Mouse (Mus musculus) layer of hippocampus, adult 9-11 months (tissue): ENCODE data around the gene Ran.
"Not testable (repeated sequence)": the region's sequence is repeated elsewhere in the genome, so short reads cannot be mapped to it uniquely, and the experiment has no call there.

Source experiments
- DNase-seq: peaks from one replicate; pipeline ENCODE4 v3.0.0; 2022

The Ran gene

GRCm38 (mm10) chr5:129019497-129020299 lies at the start of gene Ran:
Gene Ran, plus strand, starts transcription at chr5:129020069.
- DNase-seq: peak; percentile 95

DNA sequence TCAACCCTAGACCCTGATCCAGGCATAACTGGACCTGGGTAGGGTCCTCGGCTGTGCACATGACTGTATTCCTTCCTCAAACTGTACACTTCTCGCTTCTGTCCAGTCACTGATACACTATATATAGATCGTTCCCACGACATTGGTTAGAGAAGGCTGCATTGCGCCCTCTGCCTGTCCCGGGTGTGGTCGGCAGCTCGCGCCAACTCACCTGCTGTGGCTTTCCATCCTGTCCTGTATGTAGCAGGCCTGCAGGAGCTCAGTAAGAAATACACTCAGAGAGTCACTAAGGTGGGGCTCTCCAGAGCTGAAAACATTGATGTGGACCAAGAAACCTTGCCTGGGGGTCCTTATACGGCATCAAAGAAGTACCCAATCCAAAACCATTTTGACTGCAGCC lies 49.0 kb upstream of the Ran start:
- no peak for DNase-seq

DNA sequence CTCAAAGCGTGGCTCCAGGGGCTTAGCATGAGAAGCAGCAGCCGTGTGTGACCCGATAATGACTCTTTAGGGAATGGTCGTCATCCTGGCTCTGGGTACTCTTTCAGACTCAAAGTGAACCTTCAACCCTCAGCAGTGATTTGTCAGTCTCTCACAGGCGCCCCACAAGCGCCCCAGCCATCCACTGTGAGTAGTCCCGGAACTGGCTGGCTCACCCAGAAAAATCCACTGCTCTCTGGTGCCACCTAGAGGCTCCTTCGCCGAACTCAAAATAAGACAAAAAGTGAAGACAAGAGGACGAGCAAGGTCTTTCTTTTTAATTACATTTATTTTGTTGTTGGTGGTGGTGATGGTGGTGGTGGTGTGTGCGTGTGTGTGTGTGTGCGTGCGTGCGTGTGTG lies 48.6 kb upstream of the Ran start:
- DNase-seq: peak; percentile 41

DNA sequence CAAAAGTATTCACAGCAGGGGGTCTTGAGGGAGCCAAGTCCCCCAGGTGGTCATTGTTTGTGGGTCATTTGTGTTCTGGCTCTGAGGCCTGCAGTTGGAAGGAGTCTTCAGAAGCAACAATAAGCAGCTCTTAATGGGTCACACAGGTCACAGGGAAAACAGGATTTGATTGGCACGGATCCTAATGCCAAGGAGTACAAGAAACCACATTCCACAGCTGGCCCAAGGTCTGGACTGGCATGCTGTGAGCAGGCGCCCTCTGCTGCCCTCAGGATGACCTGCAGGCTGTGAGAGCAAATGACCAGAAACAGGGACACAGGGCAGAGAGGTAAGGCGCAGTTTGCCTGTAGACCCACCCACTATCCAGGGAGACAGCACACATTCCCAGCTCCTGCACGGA lies 43.6 kb upstream of the Ran start:
- DNase-seq: no peak

- DNase-seq: not testable (repeated sequence)
Measured at GRCm38 (mm10) chr5:128977466-128977865, 42.4 kb upstream of the Ran start.

GRCm38 (mm10) chr5:128978957-128979356 lies 40.9 kb upstream of the Ran start:
- no peak for DNase-seq

GRCm38 (mm10) chr5:128980857-128981256 lies 39.0 kb upstream of the Ran start:
- DNase-seq: no peak

GRCm38 (mm10) chr5:128981607-128982006 lies 38.3 kb upstream of the Ran start:
- DNase-seq: no peak

DNA sequence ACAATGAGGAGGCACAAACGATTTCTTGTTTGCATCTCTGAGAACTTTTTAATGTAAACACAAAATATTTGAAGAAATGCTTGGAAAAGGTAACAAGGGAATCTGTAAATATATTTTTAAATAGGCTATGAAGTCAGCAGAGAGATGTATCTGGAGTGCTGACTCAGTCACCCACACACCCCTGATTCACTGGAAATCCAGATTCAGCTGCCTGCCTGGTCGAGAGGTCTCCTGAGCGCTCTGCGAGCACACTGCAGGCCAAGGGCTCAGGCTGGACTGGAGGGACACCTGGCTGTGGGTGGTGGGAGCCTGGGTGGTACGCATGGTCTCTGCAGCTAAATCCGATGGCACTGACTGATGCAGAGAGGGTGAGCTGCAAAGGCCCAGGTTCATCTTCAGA lies 35.3 kb upstream of the Ran start:
- DNase-seq: no peak

- no peak for DNase-seq
Measured at GRCm38 (mm10) chr5:128985946-128986345, 33.9 kb upstream of the Ran start.

DNA sequence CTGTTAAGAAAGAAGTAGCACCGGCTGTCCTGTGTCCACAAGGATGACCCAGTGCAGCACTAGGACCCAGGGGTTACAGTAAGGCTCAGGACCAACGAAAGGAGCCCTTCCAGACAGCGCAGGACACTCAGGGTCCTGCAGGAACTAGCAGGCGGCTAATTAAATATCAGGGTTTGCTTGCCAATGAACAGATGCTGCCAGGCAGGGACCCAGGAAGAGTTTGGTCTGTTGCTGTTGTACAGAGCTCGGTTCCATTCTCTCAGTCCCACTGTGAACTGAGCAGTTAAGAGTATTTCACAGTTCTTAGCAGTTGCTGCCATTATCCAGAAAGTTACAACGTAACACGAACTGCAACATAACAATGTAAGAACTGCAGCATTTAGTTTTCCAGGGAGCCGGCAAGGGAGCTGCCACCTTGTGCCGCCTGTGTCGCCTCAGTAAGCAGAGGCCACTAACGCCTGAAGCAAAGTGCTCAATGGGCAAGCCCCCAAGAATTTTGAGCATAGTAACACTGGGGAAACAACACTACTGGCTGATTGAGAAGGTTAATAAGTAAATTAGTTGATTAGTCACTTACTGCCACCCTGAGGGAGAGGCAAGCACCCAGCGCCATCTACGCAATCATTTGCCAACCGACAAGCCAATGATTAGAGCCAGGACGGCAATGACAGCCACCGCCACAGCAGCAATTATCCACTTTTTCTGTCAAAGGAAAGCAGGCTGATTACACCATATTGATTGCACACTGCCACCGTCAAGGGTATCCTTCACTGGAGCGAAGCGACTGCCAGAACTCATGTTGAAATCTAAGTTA lies 32.5 kb upstream of the Ran start:
- no peak for DNase-seq

DNA sequence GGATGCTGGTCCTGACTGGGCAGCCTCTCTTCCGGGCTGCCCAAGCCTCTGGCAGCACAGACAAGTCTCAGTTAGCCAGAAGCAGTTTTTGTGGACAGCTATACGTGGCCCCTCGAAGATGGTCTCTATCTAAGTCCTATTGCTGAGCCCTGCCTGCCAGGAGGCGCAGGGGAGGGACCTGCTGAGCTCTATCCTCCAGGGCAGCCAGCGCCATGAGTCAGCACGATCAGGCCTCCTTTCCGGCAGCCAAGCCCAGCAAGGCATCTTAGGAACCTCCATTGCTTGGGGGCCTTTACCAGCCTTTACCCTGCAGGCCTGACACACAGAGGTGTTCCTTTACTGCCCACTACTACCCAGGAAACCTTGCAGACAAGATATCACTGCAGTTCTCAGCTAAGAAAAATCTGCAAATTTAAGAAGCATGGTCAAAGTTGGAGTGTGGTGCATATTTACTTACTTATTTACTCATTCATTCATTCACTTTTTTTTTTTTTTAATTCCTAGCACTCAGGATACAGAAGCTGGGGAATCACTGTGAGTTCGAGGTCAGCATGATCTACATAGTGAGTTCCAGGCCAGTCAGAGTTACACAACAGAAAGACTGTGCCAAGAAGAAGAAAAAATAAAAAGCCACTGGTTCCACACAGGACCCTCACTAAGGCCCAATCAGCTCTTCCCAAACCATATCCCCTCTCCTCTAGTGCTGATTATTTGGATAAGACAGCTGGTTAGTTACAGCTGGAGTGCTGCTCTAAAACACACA lies 19.0 kb upstream of the Ran start:
- no peak for DNase-seq

GRCm38 (mm10) chr5:129002571-129003011 lies 17.3 kb upstream of the Ran start:
- no peak for DNase-seq

GRCm38 (mm10) chr5:129005416-129005815 lies 14.5 kb upstream of the Ran start:
- DNase-seq: peak; percentile 63

DNA sequence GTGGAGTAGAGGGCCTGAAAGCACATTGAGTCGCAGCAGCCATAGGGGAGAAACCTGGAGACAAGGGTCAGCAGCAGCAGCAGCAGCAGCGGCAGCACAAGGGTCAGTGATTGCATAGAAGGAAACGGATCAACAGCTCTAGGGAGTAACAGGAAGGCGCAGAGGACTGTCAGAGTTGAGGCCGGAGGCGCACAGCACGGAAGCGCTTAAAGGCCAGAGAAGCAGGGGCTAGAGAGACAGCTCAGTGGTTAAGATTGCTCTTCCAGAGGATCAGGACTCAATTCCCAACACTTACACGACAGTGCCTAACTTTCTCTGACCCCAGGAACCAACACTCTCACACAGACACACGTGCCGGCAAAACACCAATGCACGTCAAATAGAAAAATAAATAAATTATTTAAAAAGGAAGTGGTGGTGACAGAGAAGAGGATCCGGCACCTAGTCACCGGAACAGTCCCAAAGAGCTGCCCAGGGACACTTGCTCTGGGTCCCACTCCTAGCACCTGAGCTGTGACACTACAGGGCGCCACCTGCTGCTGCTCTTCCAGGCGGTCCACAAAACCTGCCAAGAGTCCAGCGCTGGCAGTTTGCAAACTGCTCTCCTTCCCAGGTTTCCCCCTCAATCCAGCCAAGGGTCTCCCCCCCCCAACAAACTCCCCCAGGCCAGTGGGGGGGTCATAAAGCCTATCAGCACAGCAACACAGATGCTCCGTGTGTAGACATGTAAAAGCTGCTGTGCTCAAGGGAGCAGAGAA lies 13.7 kb upstream of the Ran start:
- DNase-seq: no peak

DNA sequence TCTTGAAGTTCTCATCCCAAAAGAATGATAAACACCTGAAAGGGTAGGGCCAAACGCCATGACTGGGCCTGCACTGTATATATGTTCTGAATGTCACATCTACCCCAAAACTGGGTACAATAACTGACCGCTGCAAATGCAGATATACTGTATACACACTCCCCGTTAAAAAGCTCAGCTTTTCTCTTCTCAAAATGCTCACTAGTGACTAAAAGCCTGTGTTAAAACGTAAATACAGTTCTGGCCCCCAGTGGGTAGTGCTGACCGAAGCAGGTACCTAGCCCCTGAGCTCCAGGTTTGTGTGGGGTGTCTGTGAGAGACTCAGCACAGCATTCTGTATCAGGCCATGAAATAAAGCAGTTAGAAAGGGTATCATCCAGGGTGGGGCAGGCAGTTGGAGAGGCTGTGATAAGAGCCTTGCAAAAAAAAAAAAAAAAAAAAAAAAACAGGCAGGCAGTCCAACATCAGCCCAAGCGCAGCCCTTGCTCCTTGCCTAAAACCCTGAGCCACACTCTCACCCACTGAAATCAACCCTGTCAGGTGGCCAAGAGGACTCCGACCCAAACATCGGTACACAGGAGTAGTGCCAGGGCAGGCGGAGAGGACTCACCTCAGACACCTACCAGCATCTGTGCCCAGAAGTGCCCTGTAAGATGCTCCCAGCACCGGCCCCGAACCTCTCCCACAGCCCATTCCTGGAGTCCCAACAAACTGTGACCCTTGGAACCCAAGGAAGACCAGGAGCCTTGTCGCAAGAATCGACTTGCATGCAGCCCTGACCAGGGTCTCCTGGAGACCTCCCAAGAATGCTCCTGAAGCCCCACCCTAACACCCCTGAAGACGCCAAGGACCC lies 12.5 kb upstream of the Ran start:
- DNase-seq: no peak

DNA sequence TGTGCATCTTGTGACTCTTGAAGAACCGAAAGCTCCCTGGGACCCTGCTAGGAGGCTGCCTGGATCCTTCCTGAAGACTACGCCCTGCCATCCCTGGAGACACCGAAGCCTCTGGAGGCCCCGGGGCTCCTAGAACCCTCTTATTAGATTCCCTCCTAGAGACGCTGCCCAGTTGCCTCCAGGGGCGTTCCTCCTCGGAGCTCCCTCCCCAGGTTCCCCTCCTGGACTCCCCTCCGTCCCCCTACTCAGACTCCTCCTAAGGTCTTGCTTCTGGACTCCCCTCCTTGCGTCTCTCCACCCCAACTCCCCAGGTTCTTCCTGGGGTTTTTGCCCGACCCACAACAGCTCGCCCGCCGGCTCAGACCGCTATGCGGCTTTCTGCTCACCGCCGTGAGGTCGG lies 11.9 kb upstream of the Ran start:
- no peak for DNase-seq

GRCm38 (mm10) chr5:129008412-129008826 lies 11.4 kb upstream of the Ran start, which contains the start of gene Stx2:
Gene Stx2, minus strand, starts transcription at chr5:129008574.
- DNase-seq: peak; percentile 92

DNA sequence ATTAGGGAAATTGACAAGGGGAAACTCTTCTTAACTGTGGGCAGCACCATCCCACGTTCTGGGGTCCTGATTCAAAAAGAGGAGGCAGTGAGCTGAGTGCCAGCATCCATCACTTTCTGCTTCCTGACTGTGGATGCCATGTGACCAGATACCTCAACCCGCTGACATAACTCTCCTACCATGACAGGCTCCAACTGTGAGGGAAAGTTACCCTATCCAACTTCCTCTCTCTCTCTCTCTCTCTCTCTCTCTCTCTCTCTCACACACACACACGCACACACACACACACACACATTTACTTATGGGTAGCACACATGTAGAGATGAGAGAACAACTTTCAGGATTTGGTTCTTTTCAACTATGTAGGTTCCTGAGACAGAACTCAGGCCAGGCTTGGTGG lies 10.3 kb upstream of the Ran start:
- no peak for DNase-seq

DNA sequence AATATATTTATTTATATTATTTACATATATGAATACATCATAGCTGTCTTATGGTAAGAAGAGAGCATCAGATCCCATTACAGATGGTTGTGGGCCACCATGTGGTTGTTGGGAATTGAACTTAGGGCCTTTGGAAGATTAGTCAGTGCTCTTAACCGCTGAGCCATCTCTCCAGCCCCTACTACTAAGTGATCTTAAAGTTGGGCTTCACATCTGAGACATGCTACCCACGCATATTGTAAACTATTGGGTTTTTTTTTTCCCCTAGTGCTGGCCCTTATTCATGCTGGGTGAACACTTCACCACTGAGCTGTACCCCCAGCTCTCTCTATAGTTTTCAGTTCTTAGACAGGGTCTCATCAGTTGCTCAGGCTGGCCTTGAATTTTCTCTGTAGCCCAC lies 8.9 kb upstream of the Ran start:
- no peak for DNase-seq

DNA sequence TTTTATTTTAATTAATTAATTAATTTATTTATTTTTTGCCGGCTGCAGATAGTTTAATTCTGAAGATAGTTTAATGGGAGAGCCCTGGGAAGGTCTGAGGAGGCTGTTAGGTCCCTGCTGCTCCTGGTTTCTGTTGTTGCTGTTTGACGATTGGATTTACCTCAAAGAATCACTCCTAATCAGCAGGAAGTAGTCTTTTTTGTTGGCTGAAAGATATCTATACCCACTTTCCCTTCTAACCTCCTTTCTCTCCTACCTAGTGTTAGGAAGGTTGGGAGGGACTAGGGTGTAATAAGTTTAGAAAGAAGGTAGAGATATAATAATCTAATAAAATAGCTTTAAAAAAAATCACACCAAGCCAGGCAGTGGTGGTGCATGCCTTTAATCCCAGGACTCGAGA lies 4.8 kb upstream of the Ran start:
- no peak for DNase-seq

DNA sequence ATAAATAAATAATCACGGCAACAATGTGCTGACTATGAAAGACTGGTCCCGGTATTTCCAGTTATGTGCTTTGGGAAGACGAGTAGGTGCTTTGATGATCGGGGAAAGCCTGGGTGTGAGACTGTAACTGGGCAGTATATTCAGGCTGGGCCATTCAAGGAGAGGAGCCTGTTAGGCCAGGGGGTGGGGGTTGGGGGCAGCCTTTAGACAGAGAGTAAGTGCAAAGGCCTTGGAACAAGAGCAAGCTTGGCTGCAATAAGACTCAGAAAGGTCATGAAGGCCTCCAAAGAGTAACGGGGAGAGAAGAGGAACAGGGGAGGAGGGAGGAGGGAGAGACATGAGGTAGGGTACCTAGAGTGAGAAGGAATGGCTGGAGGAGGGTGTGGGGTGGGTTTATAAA lies 4.3 kb upstream of the Ran start:
- DNase-seq: no peak
